Mouse (Mus musculus) hindbrain, postnatal 0 days (tissue): ENCODE measurements around the gene Zfp300. TPM values are rescaled to one million over a fixed set of nuclear protein-coding genes. Genes with fewer than 3 reads are reported as not detected.

Source experiments
- ATAC-seq: fragments of 200-750 bp; cut with Nextera tagmentation; 2 replicates; pipeline ENCODE4 v1.8.0; 2017; ENCODE audit warnings: mild to moderate bottlenecking, moderate TSS enrichment, moderate library complexity
- DNase-seq: peaks from one replicate; pipeline ENCODE4 v3.0.0-alpha.2; 2015; ENCODE audit warnings: low spot score
- H3K27ac ChIP-seq: fragments of 300-500 bp; sonication (generic); 2 replicates; pipeline ENCODE4 v1.5.1; 2014; ENCODE audit warnings: mild to moderate bottlenecking
- H3K27me3 ChIP-seq: fragments of 300-500 bp; sonication (generic); 2 replicates; pipeline ENCODE4 v1.6.1; 2014; ENCODE audit warnings: low read length, mixed read lengths; ENCODE audit not compliant: insufficient read depth
- H3K36me3 ChIP-seq: fragments of 300-500 bp; sonication (generic); 2 replicates; pipeline ENCODE4 v1.6.1; 2014; ENCODE audit warnings: low read length, mixed read lengths; ENCODE audit not compliant: insufficient read depth
- H3K4me1 ChIP-seq: fragments of 300-500 bp; sonication (generic); 2 replicates; pipeline ENCODE4 v1.6.1; 2014; ENCODE audit warnings: antibody characterized with exemption, low read length, mixed read lengths; ENCODE audit not compliant: insufficient read depth
- H3K4me2 ChIP-seq: fragments of 300-500 bp; sonication (generic); 2 replicates; pipeline ENCODE4 v1.6.1; 2014; ENCODE audit warnings: low read depth, mild to moderate bottlenecking, low read length, moderate library complexity, mixed read lengths
- H3K4me3 ChIP-seq: fragments of 300-500 bp; sonication (generic); 2 replicates; pipeline ENCODE4 v1.5.1; 2014; ENCODE audit warnings: low read length
- H3K9ac ChIP-seq: fragments of 300-500 bp; sonication (generic); replicated peaks from 2 replicates; pipeline ENCODE4 v1.6.1; 2014; ENCODE audit warnings: mild to moderate bottlenecking, low read length, moderate library complexity, mixed read lengths
- H3K9me3 ChIP-seq: fragments of 300-500 bp; sonication (generic); 2 replicates; pipeline ENCODE4 v1.6.1; 2016; ENCODE audit warnings: low read length, mixed read lengths
- CTCF ChIP-seq: IDR thresholded peaks from 2 replicates; pipeline ENCODE4 v1.5.1; 2016; ENCODE audit warnings: antibody characterized with exemption, control low read depth, low read depth
- WGBS: fragments of 180-500 bp; shearing (Covaris S2); extraction: QIAGEN DNeasy Blood & Tissue Kit; methylation state at CpG from one replicate; pipeline ENCODE4 v1.1.7; 2014; 5-methylcytosine and 5-hydroxymethylcytosine counted together
- polyA plus RNA-seq: library from polyadenylated mRNA; unstranded; fragments of >200 nt; fragmentation: Nextera tagmentation; extraction: Ambion mirVana; gene quantifications from 2 replicates; pipeline ENCODE4 v1.2.1, GENCODE M21; 2015
- total RNA-seq: library from RNA; depleted of rRNA; stranded (reverse); fragments of >200 nt; gene quantifications from 2 replicates; pipeline ENCODE4 v1.2.3, GENCODE M21; 2014; rRNA removed

Zfp300 gene
- total and polyA plus RNA-seq, 2 experiments from 2014 or later: 2.9 to 4.5 TPM

GRCm38 (mm10) chrX:21061866-21062543 lies 27.3 kb downstream of the Zfp300 start, which contains the start of gene Zfp182:
Zfp182 (minus strand) TSS chrX:21062316.
- Histone ChIP-seq H3K27ac (peak within 1 kb of the TSS; percentile 74), H3K27me3 (no peaks in the 10 kb centered on the region), H3K36me3 (no peaks in the 10 kb centered on the region), H3K9me3 (no peaks in the 10 kb centered on the region), H3K4me3 (peak within 1 kb of the TSS; percentile 49), H3K4me2 (peak within 1 kb of the TSS; percentile 54), H3K4me1 (no peaks in the 10 kb centered on the region), H3K9ac (peak within 1 kb of the TSS; percentile 47)
- DNase-seq (peak; percentile 91), ATAC-seq (peak; percentile 98)
- no peak for TF ChIP-seq CTCF
- WGBS: 28% methylated on average over 25 of the region's 25 CpGs

DNA sequence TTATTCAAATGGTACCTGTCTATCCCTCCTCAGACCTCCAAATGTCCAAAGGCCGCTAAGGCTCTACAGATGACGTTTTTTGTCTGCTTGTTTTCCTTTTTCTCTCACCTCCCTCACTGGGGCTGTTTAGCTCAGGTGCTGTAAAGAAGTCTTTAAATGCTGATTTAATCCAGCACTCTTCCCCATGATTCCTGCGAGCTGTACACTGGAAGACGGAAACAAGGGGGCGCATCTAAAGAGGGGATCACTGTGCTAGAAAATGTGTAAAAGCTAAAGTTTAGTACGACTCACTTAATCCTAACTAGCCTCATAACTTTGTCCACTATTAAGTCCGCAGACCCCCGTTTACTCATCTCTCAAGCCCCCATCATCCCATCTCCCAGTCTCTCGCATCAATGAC lies 27.9 kb downstream of the Zfp300 start:
- WGBS: 40% methylated on average over 9 of the region's 9 CpGs
- H3K9ac ChIP-seq: peak overlapping the region; percentile 47
- TF ChIP-seq CTCF: peak; percentile 9; the same call in 1 of the 2 replicates

More for the DNA sequence above, 27.9 kb downstream of the Zfp300 start:
- H3K27ac ChIP-seq: peak overlapping the region; percentile 54; the same call in 1 of the 2 replicates
- no peaks in the 10 kb centered on the region for H3K9me3 ChIP-seq
- H3K4me2 ChIP-seq: peak overlapping the region; percentile 54
- H3K4me1 ChIP-seq: no peaks in the 10 kb centered on the region
- H3K36me3 ChIP-seq: no peaks in the 10 kb centered on the region
- ATAC-seq (peak; percentile 62), DNase-seq (peak; percentile 1)
- H3K4me3 ChIP-seq: peak overlapping the region; percentile 49
- H3K27me3 ChIP-seq: no peaks in the 10 kb centered on the region

Other genes with a start within 250 kb of the Zfp300 start
- 3.8 and 5.7 TPM in 2 replicates for gene Timp1, start 219.4 kb downstream of the Zfp300 start, total RNA-seq
- 5.4 and 6.3 TPM in 2 replicates for gene Timp1, start 219.4 kb downstream of the Zfp300 start, polyA plus RNA-seq
- gene Syn1, start 168.5 kb downstream of the Zfp300 start, total RNA-seq: 65.4 and 75.9 TPM in 2 replicates
- 70.5 and 88.8 TPM in 2 replicates for gene Syn1, start 168.5 kb downstream of the Zfp300 start, polyA plus RNA-seq
- 5.4 and 10.2 TPM in 2 replicates for gene Cfp, start 158.0 kb downstream of the Zfp300 start, total RNA-seq
- 2.9 and 3.8 TPM in 2 replicates for gene Cfp, start 158.0 kb downstream of the Zfp300 start, polyA plus RNA-seq
- 30.5 and 31.1 TPM in 2 replicates for gene Elk1, start 138.9 kb downstream of the Zfp300 start, total RNA-seq
- gene Elk1, start 138.9 kb downstream of the Zfp300 start, polyA plus RNA-seq: 13.7 and 14.5 TPM in 2 replicates
- gene Uxt, start 127.5 kb downstream of the Zfp300 start, total RNA-seq: 9.7 and 12.0 TPM in 2 replicates
- gene Uxt, start 127.5 kb downstream of the Zfp300 start, polyA plus RNA-seq: 32.2 and 33.2 TPM in 2 replicates
- 6.5 and 9.5 TPM in 2 replicates for gene Zfp182, start 27.2 kb downstream of the Zfp300 start, total RNA-seq
- 3.8 and 5.2 TPM in 2 replicates for gene Zfp182, start 27.2 kb downstream of the Zfp300 start, polyA plus RNA-seq
- not detected in 2 replicates for gene Spaca5, start 21.1 kb downstream of the Zfp300 start, total RNA-seq
- gene Spaca5, start 21.1 kb downstream of the Zfp300 start, polyA plus RNA-seq: 0.24 TPM in 1 of 2 replicates, not detected in the other
- gene Ssxa1, start 26.3 kb upstream of the Zfp300 start, total RNA-seq: not detected in 2 replicates
- not detected in 2 replicates for gene Ssxa1, start 26.3 kb upstream of the Zfp300 start, polyA plus RNA-seq
- gene Gm21876, start 86.1 kb upstream of the Zfp300 start, total RNA-seq: not detected in 2 replicates
- gene Gm21876, start 86.1 kb upstream of the Zfp300 start, polyA plus RNA-seq: not detected in 2 replicates